Mouse (Mus musculus) left cerebral cortex, postnatal 4 days (tissue): ENCODE data around the gene Sfxn3. TPM values are rescaled to one million over a fixed set of nuclear protein-coding genes. Genes with fewer than 3 reads are reported as not detected.

Source experiments
- DNase-seq: peaks from one replicate; pipeline ENCODE4 v3.0.0-alpha.2; 2022
- intact Hi-C: fragments of 180-260 bp; cut with DNase I; formaldehyde crosslinking; loops from one replicate; pipeline ENCODE4 v1.15.1; 2025
- total RNA-seq, 2 experiments: library from RNA; stranded (reverse); gene quantifications; 2 replicates each; pipeline ENCODE4 v1.2.3; 2021

The Sfxn3 gene
- total RNA-seq, 2 experiments from 2014 or later = 108 to 128 TPM

DNA sequence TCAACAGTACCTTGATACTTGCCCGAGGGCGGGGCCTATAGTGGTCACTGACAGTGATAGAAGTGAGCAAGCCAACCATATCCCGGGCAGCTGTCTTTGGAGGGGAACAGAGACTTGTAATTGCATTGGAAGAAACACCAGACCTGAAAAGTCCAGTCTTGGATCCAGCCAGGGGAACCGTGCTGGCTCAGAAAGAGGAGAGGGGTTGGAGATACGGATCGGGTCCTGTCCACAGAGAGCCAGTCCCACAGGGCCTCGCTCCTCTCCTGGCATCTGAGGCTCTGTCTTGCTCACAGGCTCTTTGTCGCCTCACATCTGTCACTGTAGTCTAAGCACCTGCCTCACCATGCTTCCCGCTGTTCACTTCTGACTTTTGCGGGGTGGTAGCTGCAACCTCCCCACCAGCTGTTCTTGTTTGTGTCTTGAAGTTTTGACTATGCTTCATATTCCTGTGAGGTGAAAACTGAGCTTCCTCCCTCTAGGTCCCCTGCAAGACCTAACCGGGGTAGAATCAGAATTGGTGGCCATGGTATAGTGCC lies 2.8 kb upstream of the Sfxn3 start:
- no peak for DNase-seq
- intact Hi-C loops = no loop called here

DNA sequence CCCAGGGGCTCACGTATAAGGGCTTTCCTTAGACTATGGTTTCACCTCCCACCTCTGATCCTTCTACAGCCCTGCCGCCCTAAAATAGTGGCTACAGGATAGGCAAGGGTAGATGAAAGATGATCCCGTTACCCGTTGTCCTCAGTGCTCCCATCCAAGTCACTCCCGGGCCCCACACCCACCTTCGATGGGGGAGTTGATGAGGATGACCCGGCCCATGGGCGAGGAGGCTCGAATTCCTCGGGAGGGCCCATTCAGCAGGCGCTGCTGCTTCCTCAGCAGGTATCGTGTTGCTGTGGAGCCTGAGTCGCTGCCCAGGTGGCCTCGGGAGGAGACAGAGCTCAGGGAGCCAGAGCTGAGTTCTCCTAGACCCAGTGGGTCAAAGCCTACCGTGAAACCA lies 2.1 kb upstream of the Sfxn3 start:
- intact Hi-C loops = no loop called here
- DNase-seq = no peak

DNA sequence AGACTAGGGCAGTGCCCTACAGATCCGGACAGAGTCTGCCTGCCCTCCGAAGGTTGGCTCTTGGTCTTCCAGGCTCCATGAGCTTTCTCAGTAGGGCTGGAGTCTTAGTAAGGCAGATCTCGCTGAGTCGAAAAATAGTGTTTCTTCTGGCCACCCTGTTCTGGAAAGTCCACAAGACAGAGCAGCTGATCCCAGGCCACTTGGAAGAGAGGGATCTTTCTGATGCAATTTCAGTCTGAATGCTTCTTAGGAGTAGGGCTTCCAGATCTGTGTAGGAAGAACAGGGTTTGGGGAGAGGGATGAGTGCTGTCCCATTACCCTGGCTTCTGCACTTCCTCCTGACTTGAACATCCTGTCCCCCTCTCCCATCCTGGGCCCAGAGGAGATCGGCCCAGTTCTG lies 1.7 kb upstream of the Sfxn3 start, which contains the start of gene Pdzd7:
TSS of gene Pdzd7 (minus strand) at position 67 of the 400 bp plus-strand sequence.
- intact Hi-C loops = no loop called here
- no peak for DNase-seq

DNA sequence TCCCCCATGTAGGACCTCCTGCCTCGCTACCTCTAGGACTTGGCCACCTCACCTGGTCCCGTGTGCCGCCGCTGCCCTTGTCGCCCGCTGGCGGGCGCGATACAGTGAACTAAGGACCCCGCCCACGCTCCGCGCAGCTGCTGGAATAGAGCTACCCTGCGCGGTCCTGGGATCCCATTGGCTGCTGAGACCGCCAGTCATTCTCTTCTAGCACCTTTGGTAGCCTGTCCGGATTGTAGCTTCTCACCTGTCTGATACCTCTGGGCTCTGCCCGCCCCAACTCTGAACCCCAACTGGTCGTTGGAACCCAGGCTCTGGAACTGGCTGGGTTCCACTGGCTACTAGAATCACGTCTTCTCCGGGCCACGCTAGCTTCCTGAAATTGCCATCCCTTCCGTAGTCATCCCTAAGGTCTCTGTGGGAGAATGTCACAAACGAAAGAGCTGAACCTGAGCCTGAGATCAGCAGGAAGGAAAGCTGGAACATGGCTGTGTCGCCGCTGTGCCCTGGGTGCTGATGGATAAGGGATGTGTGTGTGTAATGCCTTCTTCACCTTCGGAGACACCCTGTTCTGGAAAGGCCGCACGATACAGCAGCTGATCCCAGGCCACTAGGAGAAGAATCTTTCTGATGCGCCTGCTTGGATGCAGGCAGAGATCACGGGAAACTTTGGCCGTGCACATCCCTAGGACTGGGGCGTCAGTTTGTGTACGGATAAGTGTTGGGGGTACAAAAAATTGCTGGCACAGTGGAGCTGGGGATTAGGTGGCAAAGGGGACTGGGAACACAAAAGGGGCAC lies 581 bp upstream of the Sfxn3 start:
- intact Hi-C loops = no loop called here
- peak; percentile 87 for DNase-seq

DNA sequence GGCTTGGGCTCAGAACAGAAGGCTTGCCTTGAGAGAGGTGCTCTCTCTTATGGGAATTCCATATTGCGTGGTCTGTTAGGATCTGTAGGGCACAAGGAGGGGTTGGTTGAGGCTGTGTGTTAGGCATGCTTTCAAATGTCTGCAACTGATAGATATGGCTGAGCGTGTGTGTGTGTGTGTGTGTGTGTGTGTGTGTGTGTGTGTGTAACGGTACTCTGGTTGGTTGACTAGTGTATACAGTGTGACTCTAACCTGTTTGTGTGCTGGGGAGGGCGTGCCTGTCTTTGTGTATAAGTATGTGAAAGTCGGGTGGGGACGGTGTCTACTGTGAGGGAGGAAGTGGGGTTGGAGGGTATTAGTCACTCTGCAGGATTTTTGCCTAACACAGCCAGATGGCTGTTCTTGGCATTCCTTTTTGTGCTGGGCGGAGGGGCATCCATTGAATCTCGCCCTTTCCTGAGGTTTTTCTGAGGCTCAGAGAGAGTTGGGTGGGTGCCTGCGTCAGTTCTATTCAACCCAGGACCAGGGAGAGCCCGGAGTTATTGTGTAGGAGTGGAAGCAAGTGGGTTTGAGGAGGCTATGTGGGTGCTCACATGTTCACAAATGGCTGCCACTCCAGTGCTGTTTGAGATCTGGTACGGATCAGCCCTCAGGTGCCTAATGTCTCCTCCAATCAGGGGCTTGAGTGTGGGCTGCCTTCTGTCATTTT lies 786 bp downstream of the Sfxn3 start:
- intact Hi-C loops = no loop called here
- DNase-seq = peak; percentile 48

DNA sequence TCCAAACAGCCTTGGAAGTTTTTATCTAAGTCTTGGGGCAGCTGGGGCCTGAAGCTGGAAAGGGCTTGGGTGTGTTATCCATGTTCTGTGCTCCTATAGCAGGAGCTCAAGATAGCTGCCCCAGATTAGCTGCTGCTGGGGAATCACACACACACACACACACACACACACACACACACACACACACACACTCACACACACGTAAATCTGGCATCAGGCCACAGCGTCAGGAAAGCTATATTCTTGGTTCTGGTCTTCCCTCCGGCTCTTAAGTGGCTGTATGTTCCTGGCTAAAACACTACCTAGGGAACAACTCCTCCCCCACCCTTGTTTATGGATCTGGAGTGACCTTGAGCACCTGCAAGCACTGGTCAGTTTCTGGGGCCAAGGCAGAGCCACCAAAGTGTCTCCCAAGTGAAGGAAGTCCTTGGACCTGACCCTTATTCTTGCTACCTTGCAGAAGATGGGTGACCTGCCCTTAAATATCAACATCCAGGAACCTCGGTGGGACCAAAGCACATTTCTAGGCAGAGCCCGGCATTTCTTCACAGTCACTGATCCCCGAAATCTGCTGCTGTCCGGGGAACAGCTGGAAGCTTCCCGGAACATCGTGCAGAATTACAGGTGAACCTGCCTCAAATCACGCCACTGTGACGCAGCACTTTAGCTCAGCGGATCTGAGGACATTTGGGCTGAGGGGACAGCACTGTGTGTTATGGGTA lies 1.5 kb downstream of the Sfxn3 start:
- intact Hi-C loops = no loop called here
- DNase-seq = no peak

DNA sequence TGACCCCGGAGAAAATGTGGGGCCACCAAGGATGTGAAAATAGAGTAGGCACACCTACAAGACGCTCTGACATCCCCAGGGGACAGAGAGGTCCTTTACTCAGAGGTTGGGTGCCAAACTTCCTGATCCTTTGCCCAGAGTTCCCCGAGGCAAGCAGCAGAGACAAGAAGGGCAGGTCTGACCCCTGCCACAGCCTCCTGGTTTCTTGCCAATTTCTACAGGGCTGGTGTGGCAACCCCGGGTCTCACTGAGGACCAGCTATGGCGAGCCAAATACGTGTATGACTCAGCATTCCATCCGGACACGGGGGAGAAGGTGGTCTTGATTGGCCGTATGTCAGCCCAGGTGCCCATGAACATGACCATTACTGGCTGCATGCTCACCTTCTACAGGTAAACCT lies 2.2 kb downstream of the Sfxn3 start:
- DNase-seq = no peak
- intact Hi-C loops = no loop called here

DNA sequence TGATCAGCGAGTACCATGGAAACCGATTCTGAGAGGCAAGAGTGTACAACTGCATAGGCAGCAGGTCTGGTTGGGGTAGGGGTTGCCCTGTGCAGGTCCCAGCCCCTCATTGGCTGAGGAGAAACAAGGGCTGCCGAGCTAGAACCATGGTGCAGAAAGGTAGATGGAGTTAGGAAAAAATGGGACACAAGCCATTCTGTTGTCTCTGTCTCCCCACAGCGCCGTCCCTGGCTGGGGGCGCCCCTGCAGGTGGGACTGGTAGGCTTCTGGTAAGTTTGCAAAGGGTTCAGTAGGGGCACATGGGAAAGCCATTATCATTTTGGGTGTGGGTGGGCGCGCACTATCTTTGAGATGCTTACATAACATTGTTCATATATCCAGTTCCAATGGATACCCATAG lies 6.1 kb downstream of the Sfxn3 start:
- DNase-seq = no peak
- intact Hi-C loops = no loop called here

DNA sequence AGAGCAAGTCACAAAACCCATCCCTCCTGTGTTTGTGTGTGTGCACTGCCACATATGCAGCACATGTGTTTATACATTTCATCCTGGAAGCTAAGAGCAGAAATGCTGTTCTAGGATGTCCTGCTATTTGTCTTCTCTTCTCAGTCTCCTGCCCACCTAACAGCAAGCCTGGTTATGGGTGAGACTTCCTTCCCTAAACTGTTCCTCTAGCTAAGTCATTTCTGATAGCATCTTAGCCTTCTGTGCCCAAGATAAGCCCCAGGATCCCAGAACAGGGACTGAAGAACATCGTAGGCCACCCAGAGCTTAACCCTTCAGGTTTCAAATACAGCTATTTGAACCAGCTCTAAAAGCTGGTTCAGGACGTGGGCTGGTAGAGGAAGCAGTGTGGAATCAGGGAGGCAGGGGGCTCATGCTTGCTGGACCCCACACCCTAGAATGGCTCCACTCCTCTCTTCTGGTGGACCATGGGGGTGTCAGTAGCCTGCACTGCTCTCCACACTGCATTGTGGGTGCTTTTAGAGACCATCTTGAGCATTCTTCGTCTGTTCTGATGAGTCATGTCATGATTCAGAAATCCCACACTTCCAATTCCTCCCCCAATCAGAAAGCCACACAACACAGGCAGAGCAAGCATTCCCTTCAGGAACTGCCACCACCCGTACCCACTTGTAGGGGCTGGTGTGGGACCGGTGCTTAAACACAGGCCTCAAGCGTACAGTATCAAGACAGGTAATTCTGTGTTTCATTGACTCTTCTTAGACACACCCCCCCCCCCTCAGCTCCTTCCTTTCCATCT lies 7.8 kb downstream of the Sfxn3 start:
- intact Hi-C loops = no loop called here
- DNase-seq = no peak

DNA sequence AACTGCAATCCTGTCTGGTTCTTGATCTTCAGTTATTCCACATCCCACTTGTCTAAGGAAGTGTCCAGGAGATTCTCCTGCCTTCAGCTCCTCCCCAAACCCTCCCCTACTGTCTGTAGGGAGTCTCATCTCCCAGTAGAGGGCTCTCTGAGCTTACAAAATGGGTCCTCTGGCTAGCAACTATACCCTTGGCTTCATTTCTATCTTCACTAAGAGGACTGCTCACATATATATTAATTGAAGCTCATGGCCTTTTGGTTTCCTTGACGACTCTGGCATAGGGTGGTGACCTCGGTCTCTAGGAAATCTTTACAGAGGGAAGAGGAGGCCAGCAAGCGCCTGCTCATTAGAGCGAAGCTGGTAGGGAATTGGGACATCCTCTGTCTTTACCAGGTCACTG lies 9.1 kb downstream of the Sfxn3 start:
- DNase-seq = no peak
- intact Hi-C loops = no loop called here

DNA sequence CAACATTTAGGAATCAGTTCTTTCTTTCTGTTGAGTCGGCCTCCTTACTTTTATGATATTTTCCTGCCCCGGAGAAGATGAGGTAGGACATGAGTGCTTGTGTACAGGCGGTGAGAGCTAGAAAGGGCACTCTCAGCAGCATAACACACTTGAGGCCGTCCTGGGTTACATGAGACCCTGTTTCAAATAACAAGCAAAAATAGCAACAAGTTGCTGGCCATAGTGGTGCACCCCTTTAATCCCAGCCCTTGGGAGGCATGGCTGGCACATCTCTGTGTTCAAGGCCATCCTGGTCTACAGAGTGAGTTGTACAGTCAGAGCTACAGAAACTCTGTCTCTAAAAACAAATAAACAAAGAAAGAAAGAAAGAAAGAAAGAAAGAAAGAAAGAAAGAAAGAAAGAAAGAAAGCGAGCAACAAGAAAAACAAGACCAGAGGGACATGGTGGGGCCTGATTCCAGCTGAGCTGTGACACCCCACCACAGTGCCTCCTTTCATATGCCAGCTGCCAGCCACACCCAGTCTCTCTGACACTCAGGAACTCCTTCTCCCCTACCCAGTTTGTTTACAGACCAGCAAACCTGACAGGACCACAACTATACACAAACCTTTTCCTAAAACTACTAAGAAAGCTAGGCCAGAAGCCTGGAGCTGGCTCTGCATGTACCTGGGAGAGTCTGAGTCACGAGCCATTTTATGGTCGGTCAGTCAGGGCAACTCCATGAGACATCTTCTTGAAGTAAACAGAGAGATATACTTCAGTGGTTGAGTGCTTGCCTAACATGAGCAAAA lies 9.8 kb downstream of the Sfxn3 start:
- no peak for DNase-seq
- intact Hi-C loops = no loop called here

DNA sequence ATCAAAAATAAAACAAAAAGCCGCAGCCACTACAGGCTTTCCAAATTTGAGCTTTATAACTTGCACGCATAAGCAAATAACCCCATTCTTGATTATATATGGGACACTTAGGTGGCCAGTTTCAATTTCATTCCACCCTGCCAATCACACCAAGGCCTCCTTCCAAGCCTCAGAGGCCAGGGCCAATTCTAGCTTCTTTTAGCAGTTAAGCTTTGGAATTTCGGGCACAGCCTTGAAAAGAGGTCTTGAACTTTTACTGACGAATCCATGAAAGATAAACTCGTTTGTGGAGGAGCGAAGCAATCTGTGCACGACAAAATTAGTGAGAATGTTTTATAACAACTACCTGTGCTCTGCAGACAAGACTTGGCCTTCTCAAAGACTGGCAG lies 10.4 kb downstream of the Sfxn3 start:
- no peak for DNase-seq
- intact Hi-C loops = no loop called here

DNA sequence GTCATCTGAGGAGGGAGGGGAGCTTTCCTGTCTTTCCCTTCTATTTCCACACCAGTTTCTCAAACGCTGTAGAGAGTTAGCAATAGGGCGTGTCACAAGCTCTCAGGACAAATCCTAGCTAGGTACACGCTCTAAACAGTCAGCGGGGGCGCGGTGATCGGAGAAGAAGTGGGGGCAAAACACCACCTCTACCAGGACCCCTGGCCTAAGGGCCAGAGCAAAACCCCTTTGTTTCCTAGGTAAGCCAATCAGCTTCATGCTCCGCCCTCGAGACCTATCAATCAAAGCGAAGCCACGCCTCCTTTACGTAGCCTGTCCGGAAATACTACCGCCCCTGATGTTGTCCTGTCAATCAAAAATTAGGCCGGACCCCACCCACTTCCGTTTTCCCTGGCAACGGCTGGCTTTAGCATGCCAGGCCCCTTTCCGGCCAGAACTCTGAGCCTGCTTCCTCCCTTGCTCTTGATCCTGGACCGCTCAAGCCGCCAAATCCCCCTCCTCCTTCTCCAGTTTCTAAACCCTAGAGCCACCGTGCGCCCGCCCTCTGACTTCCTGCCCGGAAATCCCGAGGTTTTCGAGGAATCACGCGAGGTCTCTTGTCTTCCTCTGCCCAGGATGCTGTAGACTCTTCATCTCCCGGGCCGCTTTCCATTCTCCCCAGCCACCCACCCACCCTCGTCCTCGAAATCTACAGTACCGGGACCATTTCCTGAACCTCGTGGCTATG lies 11.0 kb downstream of the Sfxn3 start:
- intact Hi-C loops = no loop called here

DNA sequence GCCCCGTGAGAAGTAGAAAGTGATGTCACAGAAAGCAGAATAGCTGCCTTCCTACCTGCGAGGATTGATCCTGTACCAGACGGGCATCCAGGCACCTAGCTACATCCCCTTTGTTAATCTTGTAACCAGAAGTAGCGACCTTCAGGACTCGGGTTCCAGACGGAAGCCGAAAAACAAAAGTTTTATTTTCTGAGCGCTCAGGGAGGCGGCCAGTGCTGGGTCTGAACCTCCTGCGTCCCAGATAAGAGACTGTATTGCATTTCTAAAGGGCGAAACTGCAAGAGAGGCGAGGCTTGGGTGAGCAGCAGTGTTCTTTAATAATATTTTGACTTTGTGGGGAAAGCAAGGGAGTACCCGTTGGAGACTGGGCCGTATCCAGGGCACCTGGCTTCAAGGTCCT lies 11.5 kb downstream of the Sfxn3 start:
- no peak for DNase-seq
- intact Hi-C loops = no loop called here

More for the DNA sequence above, 11.0 kb downstream of the Sfxn3 start:
- peak; percentile 95 for DNase-seq

DNA sequence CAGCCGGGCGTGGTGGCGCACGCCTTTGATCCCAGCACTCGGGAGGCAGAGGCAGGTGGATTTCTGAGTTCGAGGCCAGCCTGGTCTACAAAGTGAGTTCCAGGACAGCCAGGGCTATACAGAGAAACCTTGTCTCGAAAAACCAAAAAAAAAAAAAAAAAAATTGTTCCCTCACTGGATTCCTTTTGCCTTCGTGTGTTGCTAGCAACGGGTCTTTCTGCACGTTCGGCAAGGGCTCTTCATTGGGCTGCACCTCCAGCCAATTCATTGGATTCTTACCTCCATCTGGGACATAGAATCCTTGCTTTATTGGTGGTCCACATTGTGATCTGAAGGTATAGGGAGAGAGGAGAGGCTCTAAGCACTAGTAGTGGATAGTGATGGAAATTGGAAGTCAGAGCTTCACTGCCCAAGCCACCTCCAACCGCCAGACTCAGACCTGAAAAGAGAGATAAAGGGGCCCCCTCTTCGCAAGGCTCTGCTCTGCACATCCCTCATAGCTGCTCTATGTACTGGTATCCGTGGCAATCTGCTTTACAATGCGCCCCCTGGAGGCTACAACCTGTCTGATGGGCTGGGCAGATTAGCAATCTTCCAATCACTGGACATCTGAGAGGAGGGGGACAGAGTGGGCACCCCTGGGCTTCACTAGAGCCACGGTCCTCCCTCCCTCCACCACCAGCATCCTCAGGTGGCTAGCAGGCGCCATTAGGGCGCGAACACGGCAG lies 16.4 kb downstream of the Sfxn3 start:
- intact Hi-C loops = no loop called here
- DNase-seq = no peak

DNA sequence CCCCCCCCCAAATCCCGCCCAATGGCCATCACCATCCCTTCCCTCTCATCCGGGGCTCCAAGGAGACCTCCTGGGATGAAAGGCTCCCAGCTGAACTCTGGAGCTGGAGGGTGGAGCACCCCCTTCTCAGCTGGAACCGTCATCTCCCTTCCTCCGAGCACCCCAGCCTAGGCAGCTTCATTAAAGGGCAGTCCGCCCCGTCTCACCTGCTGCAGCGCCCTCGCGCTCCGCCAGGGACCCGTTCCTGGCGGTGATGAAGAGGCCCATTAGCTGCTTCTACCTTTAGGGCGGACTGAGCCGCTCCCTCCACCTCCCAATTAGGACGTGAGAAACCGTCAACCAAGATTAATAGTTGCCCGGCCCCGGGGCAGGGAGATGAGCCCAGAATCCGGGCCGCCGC lies 17.9 kb downstream of the Sfxn3 start:
- intact Hi-C loops = no loop called here

DNA sequence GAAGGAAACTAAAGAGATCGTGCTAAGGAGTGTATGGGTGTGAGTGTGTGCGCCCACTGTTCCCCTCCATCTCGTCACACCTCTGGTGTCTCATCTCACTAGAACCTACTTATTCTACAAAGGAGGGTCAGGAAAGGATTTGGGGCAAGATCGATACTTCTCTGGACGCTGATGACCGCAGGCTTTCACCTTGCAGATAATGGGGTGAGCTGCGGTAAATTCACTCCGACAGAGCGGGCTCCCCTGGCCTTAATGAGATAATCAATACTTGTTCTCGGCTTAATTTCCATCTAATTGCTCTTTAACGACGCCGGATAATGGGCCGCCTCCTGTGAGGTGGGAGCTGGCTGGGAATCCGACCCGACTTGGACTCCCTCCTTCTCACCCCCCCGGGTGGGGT lies 19.9 kb downstream of the Sfxn3 start:
- intact Hi-C loops = no loop called here
- no peak for DNase-seq

More for the DNA sequence above, 17.9 kb downstream of the Sfxn3 start:
- DNase-seq = no peak

DNA sequence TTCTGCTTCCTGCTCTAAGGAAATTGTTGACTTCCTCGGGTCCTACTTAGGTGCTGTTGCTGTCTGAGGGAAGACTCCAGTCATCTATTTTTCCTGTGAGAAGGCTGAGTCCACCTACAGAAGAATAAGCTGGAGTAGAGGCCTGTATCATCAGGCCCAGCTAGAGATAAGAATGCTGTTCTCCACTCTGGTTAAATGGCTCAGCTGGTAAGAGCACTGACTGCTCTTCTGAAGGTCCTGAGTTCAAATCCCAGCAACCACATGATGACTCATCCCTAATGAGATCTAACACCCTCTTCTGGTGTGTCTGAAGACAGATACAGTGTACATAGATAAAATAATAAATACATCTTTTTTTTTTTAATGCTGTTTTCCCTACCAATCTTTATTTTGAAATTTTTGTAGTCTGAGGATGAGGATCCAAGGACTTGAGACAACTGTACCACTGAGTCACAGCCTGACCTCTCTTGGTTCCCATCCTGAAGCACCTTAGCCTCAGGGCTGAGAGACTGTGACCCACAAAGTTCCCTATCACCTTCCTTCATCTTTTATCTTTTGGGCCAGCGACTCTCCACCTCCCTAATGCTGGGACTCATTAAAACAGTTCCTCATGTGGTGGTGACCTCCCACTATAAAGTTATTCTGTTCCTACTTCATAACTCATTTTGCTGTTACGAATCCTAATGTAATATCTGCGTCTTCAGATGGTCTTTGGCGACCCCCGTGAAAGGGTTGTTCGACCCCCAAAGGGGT lies 20.6 kb downstream of the Sfxn3 start:
- intact Hi-C loops = no loop called here
- no peak for DNase-seq
